Mouse (Mus musculus): ENCODE measurements around the gene Bpifa1.

GRCm38 (mm10) chr2:154171621-154172020 is 28.9 kb downstream of the Bpifa1 start:
- no peak for TF ChIP-seq CTCF (IDR thresholded peaks at IDR 0.05; ENCODE audit: low read depth, low read length)
- no peak for TF ChIP-seq POLR2A (IDR thresholded peaks at IDR 0.05; ENCODE audit: insufficient read depth, low read length)
- no peak for TF ChIP-seq EP300 (IDR thresholded peaks at IDR 0.05; ENCODE audit: insufficient read depth, low read depth, low read length)
